Mouse (Mus musculus) megakaryocyte progenitor cell, adult 5-6 weeks (primary cell): ENCODE results near the gene Bhlha9. TPM values are rescaled to one million over a fixed set of nuclear protein-coding genes. Genes with fewer than 3 reads are reported as not detected.

Experiments used
- total RNA-seq, 2 experiments: library from RNA; stranded (forward) in 1 of 2; stranded (reverse) in 1 of 2; fragments of 157-497, 149-512 nt in 1 of 2; fragments of 200-1000 nt in 1 of 2; gene quantifications; 2 replicates each; pipeline versions ENCODE4 v1.2.3 to v1.2.4; 2015 to 2017

The Bhlha9 gene
- total RNA-seq, 2 experiments from 2014 or later = not detected

Other genes starting within 250 kb of the Bhlha9 start
- 25.2 and 32.5 TPM in 2 replicates for gene Abr, start 50.2 kb upstream of the Bhlha9 start, total RNA-seq (2015)
- gene Abr, start 50.2 kb upstream of the Bhlha9 start, total RNA-seq (2017) = 45.9 and 49.7 TPM in 2 replicates
- not detected in 2 replicates for gene Trarg1, start 7.3 kb downstream of the Bhlha9 start, total RNA-seq (2015)
- not detected in 2 replicates for gene Trarg1, start 7.3 kb downstream of the Bhlha9 start, total RNA-seq (2017)
- gene Gosr1, start 91.1 kb downstream of the Bhlha9 start, total RNA-seq (2015) = 19.4 and 27.4 TPM in 2 replicates
- gene Gosr1, start 91.1 kb downstream of the Bhlha9 start, total RNA-seq (2017) = 65.4 and 71.6 TPM in 2 replicates
- 28.3 and 29.5 TPM in 2 replicates for gene Cpd, start 174.5 kb downstream of the Bhlha9 start, total RNA-seq (2015)
- gene Cpd, start 174.5 kb downstream of the Bhlha9 start, total RNA-seq (2017) = 18.8 and 18.9 TPM in 2 replicates
- gene Tmigd1, start 229.7 kb downstream of the Bhlha9 start, total RNA-seq (2015) = not detected in 2 replicates
- not detected in 2 replicates for gene Tmigd1, start 229.7 kb downstream of the Bhlha9 start, total RNA-seq (2017)